In the genomic region with DNA sequence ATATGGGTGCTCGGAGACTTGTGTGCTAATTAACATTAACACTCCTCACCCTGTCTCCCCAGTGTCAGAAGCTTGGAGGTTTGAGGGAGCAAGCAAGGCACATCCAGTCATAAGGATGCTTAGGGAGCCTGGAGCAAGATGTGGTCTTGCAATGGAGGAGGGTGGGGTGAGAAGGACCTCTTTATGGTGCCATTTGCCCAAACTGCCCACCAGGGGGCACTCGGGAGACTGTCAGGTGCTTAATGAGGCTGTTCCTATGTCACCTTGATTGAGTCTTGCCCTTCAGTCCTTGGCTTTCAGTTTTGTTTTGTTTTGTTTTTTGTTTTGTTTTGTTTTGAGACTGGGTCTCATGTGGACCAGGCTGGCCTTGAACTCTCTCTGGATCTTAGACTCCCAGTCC, we compare ENCODE assay signal across 9 mouse cellular contexts.
DNase-seq lines count a peak whose midpoint lies in the region; TF ChIP-seq lines count a peak whose summit lies in the region.
"Had no signal": no experiment of that assay in that cellular context is flagged by ENCODE, and none has a peak within 500 bp of the region (broad histone marks: within the 10 kb centered on the region; RNA-seq: fewer than 3 reads in every experiment).

No protein-coding gene starts in this region.

- no peak overlapping the region for H3K4me3 ChIP-seq in heart, embryonic 10.5 days
- no peak overlapping the region for H3K4me3 ChIP-seq in testis, adult 2 months (ENCODE audit: control insufficient read depth, low read depth, low read length)
- H3K4me3 ChIP-seq in olfactory bulb, adult 2 months (ENCODE audit: insufficient read depth, low read depth, low read length), result no peak overlapping the region
- H3K4me3 ChIP-seq: embryonic facial prominence, embryonic 15.5 days had no signal

- no peak overlapping the region for H3K27ac ChIP-seq in heart, embryonic 10.5 days
- H3K27ac ChIP-seq in testis, adult 2 months (ENCODE audit: control insufficient read depth, insufficient read depth, low read depth, low read length), result no peak overlapping the region
- H3K27ac ChIP-seq in olfactory bulb, adult 2 months (ENCODE audit: insufficient read depth, low read depth, low read length), result no peak overlapping the region
- H3K27ac ChIP-seq: embryonic facial prominence, embryonic 15.5 days had no signal

- DNase-seq in heart, adult 8-10 months (ENCODE audit: low spot score), result peak; percentile 13
- no peak for DNase-seq in heart, embryonic 10.5 days (ENCODE audit: low spot score)
- no peak for DNase-seq in testis, postnatal 14 days (ENCODE audit: low spot score)
- DNase-seq in cerebellum, adult 9-10 months, result peak; percentile 66
- peak; percentile 70 for DNase-seq in kidney, postnatal 10 days
- DNase-seq in left cerebral cortex, postnatal 25 days (ENCODE audit: low spot score in 2 of 2), result no peak

- H3K36me3 ChIP-seq in heart, embryonic 10.5 days, result no peaks in the 10 kb centered on the region
- no peaks in the 10 kb centered on the region for H3K36me3 ChIP-seq in testis, adult 2 months (ENCODE audit: control insufficient read depth, insufficient read depth, low read length)
- H3K36me3 ChIP-seq: embryonic facial prominence, embryonic 15.5 days had no signal

- H3K27me3 ChIP-seq in heart, embryonic 10.5 days (ENCODE audit: insufficient read depth, poor library complexity, severe bottlenecking), result no peaks in the 10 kb centered on the region
- H3K27me3 ChIP-seq in testis, adult 2 months (ENCODE audit: control insufficient read depth, insufficient read depth, low read length), result no peaks in the 10 kb centered on the region
- H3K27me3 ChIP-seq: embryonic facial prominence, embryonic 15.5 days had no signal

- TF ChIP-seq POLR2A in testis, adult 2 months (IDR thresholded peaks at IDR 0.05; ENCODE audit: control insufficient read depth, low read depth, low read length), result no peak
- no peak for TF ChIP-seq POLR2A in olfactory bulb, adult 2 months (IDR thresholded peaks at IDR 0.05; ENCODE audit: insufficient read depth, low read depth, low read length)

- TF ChIP-seq CTCF in testis, adult 2 months (IDR thresholded peaks at IDR 0.05; ENCODE audit: control insufficient read depth, insufficient read depth, insufficient replicate concordance, low read depth, low read length), result peak; percentile 61; the same call in 1 of the 2 replicates
- TF ChIP-seq CTCF in olfactory bulb, adult 2 months (IDR thresholded peaks at IDR 0.05; ENCODE audit: insufficient read depth, low read depth, low read length), result peak; percentile 34; the same call in 1 of the 2 replicates

- intact Hi-C loops in left cerebral cortex, postnatal 25 days (cut with DNase I), result loop anchor here (5.0 kb wide), 1 partner anchor 432 kb away; no protein-coding TSS in a partner anchor

- WGBS in heart, embryonic 10.5 days, result 49% methylated on average over 2 of the region's 2 CpGs
- 50% methylated on average over 2 of the region's 2 CpGs for WGBS in olfactory bulb, adult 2 months

- no peaks in the 10 kb centered on the region for H3K9me3 ChIP-seq in heart, embryonic 10.5 days
- H3K9me3 ChIP-seq: embryonic facial prominence, embryonic 15.5 days had no signal

- no peaks in the 10 kb centered on the region for H3K4me1 ChIP-seq in heart, embryonic 10.5 days
- H3K4me1 ChIP-seq in testis, adult 2 months (ENCODE audit: control insufficient read depth, insufficient read depth, low read length), result peaks cover 8% of the 10 kb centered on the region
- peaks cover 14% of the 10 kb centered on the region for H3K4me1 ChIP-seq in olfactory bulb, adult 2 months (ENCODE audit: control insufficient read depth, insufficient read depth, low read length)

Comparison
In these comparisons a context has a peak if more than half of its experiments do, and no peak if none do; other contexts are left out.
1. DNase-seq: peak in heart, adult 8-10 months (single experiment), cerebellum, adult 9-10 months (single experiment) and kidney, postnatal 10 days (single experiment); none in heart, embryonic 10.5 days (single experiment), testis, postnatal 14 days (single experiment) and left cerebral cortex, postnatal 25 days (0 of 2).